Mouse (Mus musculus): ENCODE data around the gene Optc. TPM values are rescaled to one million over a fixed set of nuclear protein-coding genes. Genes with fewer than 3 reads are reported as not detected.

Gene Optc
- polyA plus RNA-seq, 1 experiment: 2.2 TPM

DNA sequence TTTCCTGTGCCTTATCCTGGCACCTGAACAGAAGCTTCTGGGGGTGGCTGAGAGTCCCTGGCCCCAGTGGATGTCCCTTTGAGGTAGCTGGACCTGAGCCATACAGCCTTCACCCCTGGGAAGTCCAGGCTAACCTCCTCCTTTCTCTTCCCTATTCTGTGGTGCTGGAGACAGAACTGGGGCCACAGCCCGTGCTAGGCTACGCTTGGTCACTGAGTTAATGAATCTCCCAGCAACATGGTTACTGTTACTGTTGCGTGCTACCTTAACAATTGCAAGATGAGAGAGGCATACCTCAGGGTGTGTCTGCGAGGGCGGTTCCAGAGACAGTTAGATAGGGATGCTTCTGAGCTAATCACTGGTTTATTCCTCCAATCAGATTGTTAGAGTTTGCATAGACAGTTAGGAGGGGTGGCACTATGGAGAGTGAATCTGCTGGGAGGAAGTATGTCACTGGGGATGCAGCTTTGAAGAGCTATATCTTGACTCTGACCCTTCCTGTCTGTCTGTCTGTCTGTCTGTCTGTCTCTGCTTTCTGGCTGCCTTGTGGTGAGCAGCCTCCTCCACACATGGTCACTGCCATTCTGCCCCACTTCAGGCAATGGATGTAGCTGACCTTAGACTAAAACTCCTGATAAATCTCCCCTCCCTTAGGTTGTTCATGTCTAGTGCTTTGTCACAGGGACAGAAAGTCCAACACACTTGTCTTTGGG is 20.1 kb downstream of the Optc start:
- Histone ChIP-seq H3K27me3 (ENCODE audit: control insufficient read depth, insufficient read depth, low read length) (no peaks in the 10 kb centered on the region), H3K4me3 (replicated peaks; ENCODE audit: insufficient read depth, low read depth, low read length) (no peak overlapping the region), H3K27ac (ENCODE audit: insufficient read depth, low read length) (no peak overlapping the region), H3K4me1 (ENCODE audit: control insufficient read depth, insufficient read depth, low read length) (peaks cover 16% of the 10 kb centered on the region)
- TF ChIP-seq CTCF (IDR thresholded peaks at IDR 0.05; ENCODE audit: borderline replicate concordance, insufficient read depth, low read depth, low read length) (no peak), POLR2A (IDR thresholded peaks at IDR 0.05; ENCODE audit: borderline replicate concordance, insufficient read depth, low read length) (no peak)
- DNase-seq: no peak
- 96% methylated on average over 5 of the region's 5 CpGs for WGBS

DNA sequence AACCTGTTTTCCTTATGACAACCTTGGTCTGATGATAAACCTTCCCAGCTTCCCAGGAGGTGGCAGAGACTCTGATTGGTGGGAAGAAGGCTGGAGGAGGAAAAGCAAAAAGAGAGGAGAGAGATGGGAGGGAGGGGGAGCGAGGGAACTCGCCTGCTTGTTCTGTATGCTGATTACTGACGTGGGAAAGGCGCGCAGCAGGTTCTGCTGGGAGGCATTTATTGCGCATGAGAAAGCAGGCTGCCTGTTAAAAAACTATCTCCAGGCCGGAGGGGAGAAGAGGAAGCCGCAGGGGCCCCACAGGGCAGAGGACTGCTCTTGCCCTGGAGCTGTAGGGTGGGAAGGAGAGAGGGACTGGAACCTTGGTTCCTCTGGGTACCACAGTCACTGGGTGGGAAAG is 20.8 kb downstream of the Optc start:
- Histone ChIP-seq H3K27ac (ENCODE audit: insufficient read depth, low read length) (peak overlapping the region; percentile 24), H3K27me3 (ENCODE audit: control insufficient read depth, insufficient read depth, low read length) (no peaks in the 10 kb centered on the region), H3K4me3 (replicated peaks; ENCODE audit: insufficient read depth, low read depth, low read length) (no peak overlapping the region), H3K4me1 (ENCODE audit: control insufficient read depth, insufficient read depth, low read length) (peaks cover 16% of the 10 kb centered on the region)
- peak; percentile 71 to 80 for DNase-seq
- WGBS: 6% methylated on average over 8 of the region's 8 CpGs
- TF ChIP-seq CTCF (IDR thresholded peaks at IDR 0.05; ENCODE audit: borderline replicate concordance, insufficient read depth, low read depth, low read length) (no peak), POLR2A (IDR thresholded peaks at IDR 0.05; ENCODE audit: borderline replicate concordance, insufficient read depth, low read length) (no peak)

DNA sequence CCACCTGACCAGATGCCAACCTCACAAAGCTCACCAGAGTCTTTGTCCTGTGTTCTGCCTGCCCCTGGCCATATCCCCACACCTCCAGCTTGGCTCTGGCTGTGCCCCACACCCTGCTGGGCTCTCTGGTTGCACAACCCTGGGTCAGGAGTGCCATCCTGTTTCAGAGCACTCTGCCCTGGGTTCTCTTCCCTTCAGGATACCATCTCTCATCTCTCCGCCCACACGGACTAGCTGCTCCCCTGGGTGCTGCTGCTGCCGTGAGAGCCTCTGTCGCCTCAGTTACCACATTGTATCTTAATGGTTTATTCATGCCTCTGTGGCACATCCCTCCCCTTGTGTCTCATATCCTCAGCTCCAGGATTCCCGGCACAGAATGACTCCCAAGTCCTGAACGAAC is 21.4 kb downstream of the Optc start:
- Histone ChIP-seq H3K4me3 (replicated peaks; ENCODE audit: insufficient read depth, low read depth, low read length) (no peak overlapping the region), H3K4me1 (ENCODE audit: control insufficient read depth, insufficient read depth, low read length) (peaks cover 16% of the 10 kb centered on the region), H3K27me3 (ENCODE audit: control insufficient read depth, insufficient read depth, low read length) (no peaks in the 10 kb centered on the region), H3K27ac (ENCODE audit: insufficient read depth, low read length) (peak overlapping the region; percentile 24)
- no peak for DNase-seq
- 32% methylated on average over 6 of the region's 6 CpGs for WGBS
- TF ChIP-seq CTCF (IDR thresholded peaks at IDR 0.05; ENCODE audit: borderline replicate concordance, insufficient read depth, low read depth, low read length) (no peak), POLR2A (IDR thresholded peaks at IDR 0.05; ENCODE audit: borderline replicate concordance, insufficient read depth, low read length) (no peak)

DNA sequence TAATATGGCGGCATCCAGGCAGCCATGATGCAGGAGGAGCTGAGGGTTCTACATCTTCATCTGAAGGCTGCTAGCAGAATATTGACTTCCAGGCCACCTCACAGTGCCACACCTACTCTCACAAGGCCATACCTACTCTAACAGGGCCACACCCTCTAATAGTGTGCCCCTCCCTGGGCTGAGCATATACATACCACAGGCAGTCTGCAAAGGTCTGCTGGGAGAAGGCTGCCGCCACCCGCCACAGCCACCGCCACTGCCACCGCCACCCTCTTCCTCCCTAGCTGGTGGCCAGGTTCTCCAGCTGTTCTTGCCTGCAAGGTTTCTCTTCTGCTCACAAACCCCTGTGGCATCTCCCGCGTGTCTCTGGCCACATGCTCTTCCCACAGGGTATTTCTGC is 22.0 kb downstream of the Optc start:
- WGBS: 97% methylated on average over 6 of the region's 7 CpGs
- Histone ChIP-seq H3K27me3 (ENCODE audit: control insufficient read depth, insufficient read depth, low read length) (no peaks in the 10 kb centered on the region), H3K27ac (ENCODE audit: insufficient read depth, low read length) (no peak overlapping the region), H3K4me1 (ENCODE audit: control insufficient read depth, insufficient read depth, low read length) (peaks cover 16% of the 10 kb centered on the region), H3K4me3 (replicated peaks; ENCODE audit: insufficient read depth, low read depth, low read length) (no peak overlapping the region)
- no peak for DNase-seq
- TF ChIP-seq CTCF (IDR thresholded peaks at IDR 0.05; ENCODE audit: borderline replicate concordance, insufficient read depth, low read depth, low read length) (no peak), POLR2A (IDR thresholded peaks at IDR 0.05; ENCODE audit: borderline replicate concordance, insufficient read depth, low read length) (no peak)

DNA sequence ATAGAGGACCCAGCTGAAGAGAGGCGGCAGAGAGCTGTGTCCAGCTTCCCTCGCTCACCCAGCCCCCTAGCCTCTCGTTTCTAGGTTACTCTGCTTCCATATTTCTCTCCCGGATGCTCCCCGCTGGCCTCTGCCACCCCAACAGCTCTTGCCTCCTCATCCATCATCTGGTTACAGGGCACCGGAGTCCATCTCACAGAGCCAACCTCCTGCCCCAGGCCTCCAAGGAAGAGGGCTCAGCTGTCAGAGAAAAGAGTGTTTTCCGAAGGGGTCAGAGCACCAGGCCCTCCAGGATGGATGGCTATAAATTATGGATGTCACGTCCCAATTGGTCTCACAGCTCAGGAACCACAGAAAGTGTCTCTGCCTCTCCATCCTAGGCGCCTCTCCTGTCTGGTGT is 23.1 kb downstream of the Optc start:
- TF ChIP-seq POLR2A (IDR thresholded peaks at IDR 0.05; ENCODE audit: borderline replicate concordance, insufficient read depth, low read length): no peak
- no peak for TF ChIP-seq CTCF (IDR thresholded peaks at IDR 0.05; ENCODE audit: borderline replicate concordance, insufficient read depth, low read depth, low read length)
- H3K4me1 ChIP-seq (ENCODE audit: control insufficient read depth, insufficient read depth, low read length): peaks cover 16% of the 10 kb centered on the region
- DNase-seq: no peak
- H3K27me3 ChIP-seq (ENCODE audit: control insufficient read depth, insufficient read depth, low read length): no peaks in the 10 kb centered on the region
- WGBS: 90% methylated on average over 9 of the region's 9 CpGs
- no peak overlapping the region for H3K4me3 ChIP-seq (replicated peaks; ENCODE audit: insufficient read depth, low read depth, low read length)
- H3K27ac ChIP-seq (ENCODE audit: insufficient read depth, low read length): no peak overlapping the region

DNA sequence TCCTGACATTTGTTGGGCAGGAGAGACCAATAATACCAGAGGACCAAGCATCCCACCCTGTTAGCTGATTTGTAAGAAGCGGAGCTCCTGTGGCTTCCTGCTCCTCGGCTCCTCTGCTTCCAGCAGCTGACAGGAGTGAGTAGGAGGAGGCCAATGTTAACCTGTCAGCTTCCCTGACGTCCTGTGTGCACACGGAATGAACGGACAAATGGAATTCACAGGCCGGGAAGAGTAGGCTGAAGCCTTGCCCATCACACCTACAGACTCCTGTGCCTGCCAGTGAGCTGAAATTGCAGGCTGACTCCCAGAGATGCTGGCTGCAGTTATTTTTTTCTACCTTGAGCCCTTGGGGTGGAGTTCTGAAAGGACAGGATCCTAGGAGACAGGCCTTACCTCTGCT is 23.7 kb downstream of the Optc start:
- WGBS: 87% methylated on average over 6 of the region's 6 CpGs
- no peaks in the 10 kb centered on the region for H3K27me3 ChIP-seq (ENCODE audit: control insufficient read depth, insufficient read depth, low read length)
- TF ChIP-seq POLR2A (IDR thresholded peaks at IDR 0.05; ENCODE audit: borderline replicate concordance, insufficient read depth, low read length) (no peak), CTCF (IDR thresholded peaks at IDR 0.05; ENCODE audit: borderline replicate concordance, insufficient read depth, low read depth, low read length) (no peak)
- DNase-seq: no peak
- H3K27ac ChIP-seq (ENCODE audit: insufficient read depth, low read length): no peak overlapping the region
- H3K4me3 ChIP-seq (replicated peaks; ENCODE audit: insufficient read depth, low read depth, low read length): no peak overlapping the region
- peaks cover 16% of the 10 kb centered on the region for H3K4me1 ChIP-seq (ENCODE audit: control insufficient read depth, insufficient read depth, low read length)

DNA sequence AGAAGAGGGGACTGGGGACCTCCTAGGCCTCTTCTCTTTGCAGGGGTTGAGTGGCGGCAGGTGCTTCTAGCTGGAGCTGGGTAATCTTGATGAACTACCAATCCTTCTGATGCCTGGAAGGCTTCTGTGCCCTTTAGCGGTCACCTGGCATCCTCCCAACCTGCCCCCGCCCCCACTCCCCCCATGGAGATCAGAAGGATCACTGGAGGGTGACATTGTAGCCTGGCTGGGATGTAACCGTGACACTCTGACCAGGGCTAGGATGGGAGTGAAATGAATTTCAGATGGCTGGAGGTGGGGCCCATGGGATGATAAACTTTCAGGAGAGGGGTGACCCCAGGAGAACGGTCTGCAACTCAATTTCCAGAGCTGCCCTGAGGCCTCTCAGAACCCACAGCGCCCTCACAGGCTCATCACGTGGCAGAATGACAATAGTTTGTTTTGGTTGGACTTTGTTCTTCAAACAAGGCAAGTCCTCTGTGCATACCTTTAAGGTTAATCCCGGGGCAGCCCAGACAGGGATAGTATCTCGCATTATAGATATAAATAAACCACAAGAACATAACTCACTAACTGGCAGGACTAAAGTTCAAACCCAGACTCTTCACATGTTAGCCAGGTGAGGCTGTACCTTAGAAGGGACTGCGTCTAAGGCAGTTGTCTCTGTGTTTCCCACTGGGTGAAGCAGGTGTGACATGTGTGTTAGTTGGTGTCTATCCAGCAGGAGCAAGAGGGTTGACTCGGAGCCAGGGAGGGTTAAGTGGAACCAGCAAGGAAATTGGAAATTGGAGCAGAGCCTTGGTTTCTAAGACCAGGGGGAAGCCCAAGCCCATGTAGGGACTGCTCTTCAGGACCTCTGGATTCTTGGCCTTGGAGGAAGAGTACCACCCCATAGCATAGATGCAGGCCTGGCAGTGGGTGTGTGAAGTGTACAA is 25.2 kb downstream of the Optc start:
- H3K4me3 ChIP-seq (replicated peaks; ENCODE audit: insufficient read depth, low read depth, low read length): no peak overlapping the region
- H3K4me1 ChIP-seq (ENCODE audit: control insufficient read depth, insufficient read depth, low read length): peaks cover 13% of the 10 kb centered on the region
- 61% methylated on average over 11 of the region's 11 CpGs for WGBS
- no peak for DNase-seq
- H3K27ac ChIP-seq (ENCODE audit: insufficient read depth, low read length): no peak overlapping the region
- H3K27me3 ChIP-seq (ENCODE audit: control insufficient read depth, insufficient read depth, low read length): no peaks in the 10 kb centered on the region
- TF ChIP-seq POLR2A (IDR thresholded peaks at IDR 0.05; ENCODE audit: borderline replicate concordance, insufficient read depth, low read length) (no peak), CTCF (IDR thresholded peaks at IDR 0.05; ENCODE audit: borderline replicate concordance, insufficient read depth, low read depth, low read length) (no peak)

Data from cerebellum, adult 2 months (tissue).